Mouse (Mus musculus): ENCODE measurements around the gene Hspb6.

Gene Hspb6

GRCm38 (mm10) chr7:30552102-30553020, at the start of gene Hspb6, which contains the start of gene Proser3:
Hspb6 (plus strand) TSS chr7:30552178.
Proser3 (minus strand) TSS chr7:30552299.
- DNase-seq: peak; percentile 99

GRCm38 (mm10) chr7:30508061-30508460, 43.9 kb upstream of the Hspb6 start:
- DNase-seq: no peak

DNA sequence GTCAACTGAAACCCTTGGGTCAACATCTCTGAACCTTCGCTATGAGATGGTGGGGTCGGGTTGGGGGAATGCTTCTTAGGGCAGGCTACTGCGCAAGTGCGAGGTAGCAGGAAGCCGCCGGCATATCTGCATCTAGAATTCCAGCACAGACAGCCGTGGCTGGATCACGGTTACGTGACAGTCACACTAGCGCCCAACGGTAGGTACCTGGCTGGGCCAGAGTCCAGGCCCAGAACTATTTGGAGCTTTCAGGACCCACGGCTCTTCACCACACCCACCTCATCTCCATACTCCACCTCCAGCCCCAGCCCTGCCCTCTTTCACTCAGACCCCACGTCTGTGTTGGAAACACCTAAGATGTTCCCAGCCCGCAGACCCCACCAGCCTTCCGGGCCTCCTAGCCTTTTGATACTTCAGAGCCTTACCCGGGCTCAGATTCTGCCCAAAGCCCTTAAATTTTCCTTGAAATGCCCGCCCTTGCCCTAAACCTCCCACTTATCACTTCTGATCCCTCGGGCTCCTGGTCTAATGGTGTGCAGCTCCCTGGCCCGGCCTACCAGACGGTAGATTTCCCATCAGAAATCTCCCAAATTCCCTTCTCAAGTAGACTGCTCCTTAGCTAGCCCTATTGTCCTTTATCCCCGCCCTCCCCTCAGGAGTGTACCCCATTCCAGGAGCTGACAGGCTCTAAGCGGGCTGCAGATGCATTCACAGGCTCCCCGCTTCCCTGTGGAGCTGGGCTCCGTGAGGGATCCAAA, 36.8 kb upstream of the Hspb6 start:
- DNase-seq: no peak

GRCm38 (mm10) chr7:30518325-30518724, 33.7 kb upstream of the Hspb6 start:
- no peak for DNase-seq

DNA sequence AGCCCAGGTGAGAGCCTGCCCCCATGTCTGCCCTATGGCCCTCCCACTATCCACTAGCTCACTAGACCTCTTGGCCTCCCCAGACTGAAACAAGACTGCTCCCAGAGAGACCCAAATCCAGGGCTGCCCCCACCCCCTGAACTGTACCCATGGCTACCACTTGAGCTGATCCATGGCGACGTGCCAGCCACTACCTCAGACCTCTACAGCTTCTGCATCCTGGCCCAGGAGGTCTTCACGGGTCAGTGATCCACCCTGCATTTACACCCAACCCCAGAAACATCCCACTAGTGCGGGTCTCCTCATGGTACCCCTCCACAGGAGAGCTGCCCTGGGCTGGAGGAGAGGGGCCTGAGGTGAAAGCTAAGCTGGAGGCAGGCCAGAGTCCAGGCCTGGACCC, 31.6 kb upstream of the Hspb6 start:
- DNase-seq: no peak

DNA sequence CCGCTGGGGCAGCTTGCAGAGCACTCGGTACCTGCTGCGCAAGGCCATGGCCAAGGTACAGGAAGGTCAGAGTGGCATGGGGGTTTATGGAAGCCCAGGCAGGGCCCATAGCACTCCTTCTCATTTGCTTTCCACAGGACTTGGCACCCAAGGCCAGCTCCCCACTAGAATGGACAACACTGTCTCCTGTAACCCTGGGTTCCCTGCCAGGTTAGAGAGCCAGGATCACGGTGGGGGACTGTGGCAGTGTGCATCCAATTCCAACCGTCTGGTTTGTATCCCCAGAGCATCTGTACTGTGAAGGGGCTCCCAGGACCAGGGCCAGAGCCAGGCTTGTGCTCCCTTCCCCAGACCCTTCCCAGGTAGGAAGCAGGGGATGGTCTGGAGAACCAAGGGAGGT, 31.1 kb upstream of the Hspb6 start:
- no peak for DNase-seq

GRCm38 (mm10) chr7:30522871-30523270, 29.1 kb upstream of the Hspb6 start:
- DNase-seq: no peak

- DNase-seq: no peak
Observed at GRCm38 (mm10) chr7:30524487-30524886, 27.5 kb upstream of the Hspb6 start.

GRCm38 (mm10) chr7:30525954-30526353, 26.0 kb upstream of the Hspb6 start:
- peak; percentile 61 for DNase-seq

DNA sequence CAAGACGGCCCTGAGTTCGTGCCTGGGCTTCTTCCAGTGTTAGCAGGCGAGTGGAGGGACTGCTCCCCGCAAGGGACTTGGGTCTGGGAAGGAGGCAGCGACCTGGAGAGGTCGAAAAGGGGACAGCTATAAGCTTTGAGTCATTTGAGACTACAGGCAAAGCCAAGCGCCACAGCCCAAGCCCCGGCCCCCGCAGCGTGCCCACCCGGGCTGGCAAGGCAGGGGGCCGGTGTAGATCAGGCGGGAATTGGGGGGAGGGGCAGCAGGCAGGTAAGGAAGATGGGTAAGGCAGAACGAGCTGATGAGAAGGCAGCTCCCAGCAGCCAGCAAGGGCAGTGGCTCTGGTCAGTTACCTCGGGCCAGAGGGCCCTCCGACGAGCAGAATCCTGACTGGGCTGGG, 25.6 kb upstream of the Hspb6 start:
- no peak for DNase-seq

DNA sequence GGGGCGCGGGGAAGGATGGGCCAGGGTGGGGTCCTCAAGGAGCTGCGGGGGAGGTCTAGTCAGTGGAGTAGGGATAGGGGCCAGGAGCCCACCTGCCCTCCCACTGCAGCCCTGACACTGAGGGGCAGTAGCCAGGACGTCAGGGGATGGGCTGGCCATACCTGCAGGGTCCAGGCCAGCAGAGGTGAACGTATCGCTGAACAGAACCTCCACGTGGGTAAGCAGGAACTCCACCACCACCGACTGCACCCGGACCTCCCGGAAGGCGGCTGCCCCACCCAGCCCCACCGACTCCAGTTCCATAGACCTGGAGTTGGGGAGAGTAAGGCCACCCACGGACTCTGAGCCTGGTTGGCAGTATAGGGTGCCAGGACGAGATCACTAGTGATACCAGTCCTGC, 25.0 kb upstream of the Hspb6 start:
- DNase-seq: no peak

- DNase-seq: no peak
Observed at GRCm38 (mm10) chr7:30531291-30531815, 20.6 kb upstream of the Hspb6 start.

GRCm38 (mm10) chr7:30532931-30533330, 19.0 kb upstream of the Hspb6 start:
- no peak for DNase-seq

- DNase-seq: no peak
Observed at GRCm38 (mm10) chr7:30533941-30534632, 17.9 kb upstream of the Hspb6 start.

- peak; percentile 97 for DNase-seq
Observed at GRCm38 (mm10) chr7:30534633-30535577, 17.1 kb upstream of the Hspb6 start, which contains the start of gene Arhgap33. Arhgap33 (minus strand) TSS chr7:30535060.

DNA sequence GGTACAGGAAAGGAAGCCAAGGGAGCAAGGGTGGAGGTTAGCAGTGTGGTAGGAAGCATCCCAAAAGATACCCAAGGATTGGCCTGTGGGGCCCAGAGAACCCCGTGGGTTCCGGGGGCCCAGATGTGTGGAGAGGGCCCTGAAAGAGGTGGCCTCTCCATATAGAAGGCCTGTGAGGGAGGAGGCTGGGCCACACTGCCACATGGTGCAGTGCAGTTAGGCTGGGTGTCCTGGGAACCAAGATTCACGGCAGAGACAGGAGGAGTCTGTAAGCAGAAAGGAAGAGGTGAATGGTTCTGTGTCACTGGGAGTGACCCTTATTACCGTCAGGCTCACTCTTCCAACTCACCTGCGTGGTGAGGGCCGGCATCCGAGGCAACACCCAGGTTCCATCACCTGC, 11.4 kb upstream of the Hspb6 start:
- no peak for DNase-seq

DNA sequence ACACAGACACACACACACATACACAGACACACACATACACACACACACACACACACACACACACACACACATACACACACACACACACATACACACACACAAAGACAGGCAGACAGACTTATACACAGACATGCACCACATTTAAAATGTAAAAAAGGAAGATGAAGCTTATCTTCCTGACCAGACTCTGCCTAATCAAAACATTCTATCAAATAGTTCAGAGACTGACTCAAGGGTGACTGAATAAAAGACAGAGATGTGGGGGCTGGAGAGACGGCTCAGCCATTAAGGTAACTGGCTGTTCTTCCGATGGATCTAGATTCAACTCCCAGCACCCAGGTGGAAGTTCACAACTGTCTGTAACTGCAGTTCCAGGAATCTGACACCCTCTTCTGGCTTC, 7.7 kb upstream of the Hspb6 start:
- no peak for DNase-seq

DNA sequence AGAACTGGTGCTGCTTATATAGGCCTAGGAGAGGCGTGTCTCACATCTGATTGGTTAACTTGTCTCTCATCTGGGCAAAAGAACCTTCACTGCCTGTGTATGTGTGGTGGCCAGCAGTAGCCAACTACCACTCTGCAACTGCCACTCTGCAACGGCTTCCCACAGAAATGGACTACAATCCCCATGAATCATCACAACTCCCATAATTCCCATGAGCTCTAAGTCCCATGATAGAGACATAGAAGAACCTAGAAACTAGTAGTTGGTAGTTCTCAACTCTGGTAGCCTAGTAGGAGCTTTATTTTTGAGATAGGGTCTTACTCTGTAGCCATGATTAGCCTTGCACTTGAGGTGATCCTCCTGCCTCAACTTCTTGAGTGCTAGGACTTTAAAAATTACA, 2.1 kb upstream of the Hspb6 start:
- no peak for DNase-seq

DNA sequence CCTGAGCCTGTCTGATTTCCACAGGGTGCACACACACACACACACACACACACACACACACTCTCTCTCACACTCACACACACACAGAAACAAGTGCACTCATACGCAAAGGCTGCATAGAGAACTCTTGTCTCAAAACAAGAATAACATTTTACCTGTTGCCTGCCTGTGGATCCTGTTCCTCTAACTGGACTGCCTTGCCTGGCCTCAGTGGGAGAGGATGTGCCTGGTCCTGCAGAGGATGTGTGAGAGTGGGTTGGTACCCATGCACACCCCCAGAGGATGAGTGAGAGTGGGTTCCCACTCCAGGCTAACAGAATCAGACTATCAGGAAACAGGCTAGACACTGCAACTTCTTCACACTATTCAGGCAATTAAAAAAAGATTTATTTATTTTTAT, 1.4 kb upstream of the Hspb6 start:
- DNase-seq: no peak

DNA sequence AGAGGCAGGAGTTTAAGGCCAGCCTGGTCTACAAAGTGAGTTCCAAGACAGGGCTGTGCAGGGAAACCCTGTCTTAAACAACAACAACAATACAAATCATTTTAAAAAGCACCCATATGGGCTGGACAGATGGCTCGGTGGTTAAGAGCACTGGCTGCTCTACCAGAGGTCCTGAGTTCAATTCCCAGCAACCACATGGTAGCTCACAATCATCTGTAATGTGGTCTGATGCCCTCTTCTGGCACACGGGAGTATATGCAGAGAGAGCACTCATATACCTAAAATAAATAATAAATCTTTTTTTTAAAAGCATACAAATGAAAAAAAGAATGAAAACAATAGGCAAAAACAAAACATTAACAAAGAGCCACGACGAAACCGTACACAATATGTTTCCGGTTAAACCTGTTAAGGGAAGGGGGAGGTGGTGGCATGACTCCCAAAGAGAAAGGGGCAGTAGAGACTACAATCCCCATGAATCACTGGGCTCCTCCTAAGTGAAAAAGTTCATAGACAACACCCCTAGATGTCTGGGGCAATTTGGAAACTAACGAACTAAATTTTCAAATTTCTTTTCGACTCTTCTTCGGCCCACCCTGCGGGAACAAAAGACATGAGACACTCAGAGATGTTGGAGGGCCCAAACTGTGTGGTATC, 405 bp upstream of the Hspb6 start:
- peak; percentile 80 for DNase-seq

GRCm38 (mm10) chr7:30553021-30553589, 1.1 kb downstream of the Hspb6 start:
- peak; percentile 61 for DNase-seq

All from lung, postnatal 10 days (tissue).